ENCODE assay signal across 8 mouse cellular contexts in the genomic region with DNA sequence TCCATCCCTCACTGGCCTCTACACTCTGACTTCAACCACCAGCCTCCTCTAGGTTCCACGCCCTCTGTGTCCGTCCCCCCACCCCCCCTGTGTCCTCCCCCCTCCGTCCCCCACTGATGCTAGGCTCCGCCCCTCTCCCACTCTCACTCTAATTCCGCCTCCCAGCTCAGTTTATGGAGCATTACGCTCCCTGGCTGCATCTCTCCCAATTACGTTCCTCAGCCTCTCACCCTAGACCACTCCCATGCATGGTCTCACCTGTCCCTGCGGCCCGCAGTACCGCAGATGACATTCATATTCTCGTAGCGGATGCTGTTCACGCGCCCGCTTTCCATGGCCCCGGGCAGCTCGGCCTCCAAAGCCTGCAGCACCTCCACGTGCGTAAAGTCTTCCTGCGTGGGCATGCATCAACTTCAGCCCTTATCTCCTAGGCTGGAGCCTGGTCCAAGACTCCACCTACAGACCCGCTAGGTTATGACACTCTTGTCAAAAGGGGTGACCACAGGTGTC. TPM values are rescaled to one million over a fixed set of nuclear protein-coding genes. Genes with fewer than 3 reads are reported as not detected.
DNase-seq lines count a peak whose midpoint lies in the region; ATAC-seq and TF ChIP-seq lines count a peak whose summit lies in the region.

No protein-coding gene starts in this region.

- peaks cover 41% of the 10 kb centered on the region for H3K4me1 ChIP-seq in heart, embryonic 12.5 days (replicated peaks)
- peaks cover 14% of the 10 kb centered on the region for H3K4me1 ChIP-seq in hindbrain, embryonic 16.5 days (ENCODE audit: control insufficient read depth, insufficient read depth, low read depth, low read length)
- H3K4me1 ChIP-seq in midbrain, postnatal 0 days (ENCODE audit: insufficient read depth, low read length) = no peaks in the 10 kb centered on the region

- intact Hi-C loops in heart, postnatal 36 days (cut with DNase I) = no loop called here

- ATAC-seq in heart, embryonic 12.5 days (ENCODE audit: insufficient number of reproducible peaks, low FRiP score) = peak; percentile 10; the same call in 1 of the 2 replicates
- ATAC-seq in hindbrain, embryonic 16.5 days = peak; percentile 61
- ATAC-seq in midbrain, postnatal 0 days (ENCODE audit: low FRiP score) = peak; percentile 42

- H3K36me3 ChIP-seq in heart, embryonic 12.5 days = no peaks in the 10 kb centered on the region
- H3K36me3 ChIP-seq in hindbrain, embryonic 16.5 days (ENCODE audit: control insufficient read depth, insufficient read depth, low read length) = peaks cover 3% of the 10 kb centered on the region; the same call in 1 of the 2 replicates
- peaks cover 4% of the 10 kb centered on the region; the same call in 1 of the 2 replicates for H3K36me3 ChIP-seq in midbrain, postnatal 0 days (ENCODE audit: insufficient read depth, low read length)

- WGBS in heart, embryonic 12.5 days = 13% methylated on average over 21 of the region's 21 CpGs
- 7% methylated on average over 21 of the region's 21 CpGs for WGBS in hindbrain, embryonic 16.5 days
- 5% methylated on average over 21 of the region's 21 CpGs for WGBS in midbrain, postnatal 0 days

- no peak overlapping the region for H3K27ac ChIP-seq in heart, embryonic 12.5 days (ENCODE audit: poor library complexity, severe bottlenecking)
- H3K27ac ChIP-seq in hindbrain, embryonic 16.5 days (ENCODE audit: low read depth, low read length) = peak overlapping the region; percentile 89
- peak overlapping the region; percentile 95 for H3K27ac ChIP-seq in midbrain, postnatal 0 days (ENCODE audit: low read depth, low read length)

- DNase-seq in heart, postnatal 36 days = no peak
- DNase-seq in A20 (ENCODE audit: low read depth, low spot score) = peak; percentile 62
- DNase-seq in cerebellum, adult 8-10 months = peak; percentile 66
- peak; percentile 67 for DNase-seq in midbrain, postnatal 0 days (ENCODE audit: low spot score)
- no peak for DNase-seq in gastrocnemius, postnatal 10 days
- DNase-seq in layer of hippocampus, postnatal 36 days = no peak

- H3K9me3 ChIP-seq in heart, embryonic 12.5 days (replicated peaks) = no peaks in the 10 kb centered on the region
- H3K9me3 ChIP-seq in hindbrain, embryonic 16.5 days (ENCODE audit: control insufficient read depth, low read length) = no peaks in the 10 kb centered on the region
- H3K9me3 ChIP-seq in midbrain, postnatal 0 days (ENCODE audit: low read length) = no peaks in the 10 kb centered on the region

- peak overlapping the region; percentile 60 for H3K4me3 ChIP-seq in heart, embryonic 12.5 days
- peak overlapping the region; percentile 54 for H3K4me3 ChIP-seq in hindbrain, embryonic 16.5 days (ENCODE audit: low read length)
- H3K4me3 ChIP-seq in midbrain, postnatal 0 days (ENCODE audit: low read depth, low read length) = peak overlapping the region; percentile 43

- peak overlapping the region; percentile 97 for H3K4me2 ChIP-seq in heart, embryonic 12.5 days
- H3K4me2 ChIP-seq in hindbrain, embryonic 16.5 days (ENCODE audit: low read length) = peak overlapping the region; percentile 95
- H3K4me2 ChIP-seq in midbrain, postnatal 0 days (ENCODE audit: low read depth, low read length, poor library complexity, severe bottlenecking) = peak overlapping the region; percentile 85

- H3K27me3 ChIP-seq in heart, embryonic 12.5 days (replicated peaks) = peaks cover 73% of the 10 kb centered on the region
- peaks cover 3% of the 10 kb centered on the region; the same call in 1 of the 2 replicates for H3K27me3 ChIP-seq in hindbrain, embryonic 16.5 days (replicated peaks; ENCODE audit: control insufficient read depth, insufficient read depth, low read length)
- no peaks in the 10 kb centered on the region; the same call in 1 of the 2 replicates for H3K27me3 ChIP-seq in midbrain, postnatal 0 days (ENCODE audit: insufficient read depth, low read length)

- no peak overlapping the region for H3K9ac ChIP-seq in heart, embryonic 12.5 days
- peak overlapping the region; percentile 83 for H3K9ac ChIP-seq in hindbrain, embryonic 16.5 days (ENCODE audit: low read depth, low read length)
- H3K9ac ChIP-seq in midbrain, postnatal 0 days (replicated peaks; ENCODE audit: low read length, poor library complexity, severe bottlenecking) = 0 out of 2 replicates have a peak overlapping the region, but pooled peaks have one; percentile 77

- peak; percentile 60 for TF ChIP-seq CTCF in midbrain, postnatal 0 days (IDR thresholded peaks at IDR 0.05)

RNA-seq across cellular contexts. Expression of a gene that starts 23.1 kb away (rescaled TPM):
- 0.55 and 0.63 TPM in 2 replicates for polyA plus RNA-seq in heart, embryonic 12.5 days (2016; fragmentation: Nextera tagmentation; extraction: Ambion mirVana)
- total RNA-seq in heart, postnatal 36 days (2021) = 1 to 10 TPM; 1.7 to 3.4 TPM
- 74.8 and 75.6 TPM in 2 replicates for polyA plus RNA-seq in hindbrain, embryonic 16.5 days (2015; fragmentation: Nextera tagmentation; extraction: Ambion mirVana)
- total RNA-seq in midbrain, postnatal 0 days (2014; rRNA removed) = 119 and 144 TPM in 2 replicates
- 88.4 and 96.7 TPM in 2 replicates for polyA plus RNA-seq in midbrain, postnatal 0 days (2015; fragmentation: Nextera tagmentation; extraction: Ambion mirVana)
- under 1 TPM; 0.38 to 0.41 TPM for total RNA-seq in gastrocnemius, postnatal 10 days (2021)
- total RNA-seq in layer of hippocampus, postnatal 36 days (2021) = 10 to 100 TPM; 84.8 to 92.0 TPM

RNA-seq across cellular contexts. Expression of a gene that starts 24.8 kb away (rescaled TPM):
- 0.40 and 0.94 TPM in 2 replicates for polyA plus RNA-seq in heart, embryonic 12.5 days (2016; fragmentation: Nextera tagmentation; extraction: Ambion mirVana)
- under 1 TPM in 1 of 2 experiments, not detected in 1; 0.68 TPM for total RNA-seq in heart, postnatal 36 days (2021)
- polyA plus RNA-seq in hindbrain, embryonic 16.5 days (2015; fragmentation: Nextera tagmentation; extraction: Ambion mirVana) = 3.6 and 3.8 TPM in 2 replicates
- total RNA-seq in midbrain, postnatal 0 days (2014; rRNA removed) = 0.38 and 1.4 TPM in 2 replicates
- 3.8 and 5.2 TPM in 2 replicates for polyA plus RNA-seq in midbrain, postnatal 0 days (2015; fragmentation: Nextera tagmentation; extraction: Ambion mirVana)
- total RNA-seq in gastrocnemius, postnatal 10 days (2021) = not detected
- 1 to 10 TPM; 3.1 to 3.4 TPM for total RNA-seq in layer of hippocampus, postnatal 36 days (2021)

RNA-seq across cellular contexts. Expression of a gene that starts 50.8 kb away (rescaled TPM):
- 0.80 and 0.86 TPM in 2 replicates for polyA plus RNA-seq in heart, embryonic 12.5 days (2016; fragmentation: Nextera tagmentation; extraction: Ambion mirVana)
- 1 to 10 TPM in 1 of 2 experiments, under 1 TPM in 1; 1.00 to 1.5 TPM for total RNA-seq in heart, postnatal 36 days (2021)
- 33.1 and 33.6 TPM in 2 replicates for polyA plus RNA-seq in hindbrain, embryonic 16.5 days (2015; fragmentation: Nextera tagmentation; extraction: Ambion mirVana)
- total RNA-seq in midbrain, postnatal 0 days (2014; rRNA removed) = 48.1 and 60.3 TPM in 2 replicates
- 33.9 and 39.2 TPM in 2 replicates for polyA plus RNA-seq in midbrain, postnatal 0 days (2015; fragmentation: Nextera tagmentation; extraction: Ambion mirVana)
- total RNA-seq in gastrocnemius, postnatal 10 days (2021) = 1 to 10 TPM; 2.0 to 2.7 TPM
- 100 to 1,000 TPM; 588 to 654 TPM for total RNA-seq in layer of hippocampus, postnatal 36 days (2021)

RNA-seq across cellular contexts. Expression of a gene that starts 54.1 kb away (rescaled TPM):
- 0.68 and 0.79 TPM in 2 replicates for polyA plus RNA-seq in heart, embryonic 12.5 days (2016; fragmentation: Nextera tagmentation; extraction: Ambion mirVana)
- under 1 TPM; 0.75 to 0.84 TPM for total RNA-seq in heart, postnatal 36 days (2021)
- 3.5 and 3.6 TPM in 2 replicates for polyA plus RNA-seq in hindbrain, embryonic 16.5 days (2015; fragmentation: Nextera tagmentation; extraction: Ambion mirVana)
- 3.2 and 3.9 TPM in 2 replicates for total RNA-seq in midbrain, postnatal 0 days (2014; rRNA removed)
- polyA plus RNA-seq in midbrain, postnatal 0 days (2015; fragmentation: Nextera tagmentation; extraction: Ambion mirVana) = 3.5 and 3.8 TPM in 2 replicates
- 1 to 10 TPM; 5.0 to 6.8 TPM for total RNA-seq in gastrocnemius, postnatal 10 days (2021)
- 1 to 10 TPM; 2.9 to 3.8 TPM for total RNA-seq in layer of hippocampus, postnatal 36 days (2021)

Comparison
In these comparisons a context has a peak if more than half of its experiments do, and no peak if none do; other contexts are left out.
1. ATAC-seq: peak in every context shown above with its lines; median percentile 61 in hindbrain, embryonic 16.5 days; 42 in midbrain, postnatal 0 days; 10 in heart, embryonic 12.5 days.
2. DNase-seq: peak in A20 (single experiment), cerebellum, adult 8-10 months (single experiment) and midbrain, postnatal 0 days (single experiment); none in heart, postnatal 36 days (0 of 2), gastrocnemius, postnatal 10 days (single experiment) and layer of hippocampus, postnatal 36 days (0 of 2).
3. RNA of a gene that starts 23.1 kb away (total RNA-seq): 119 to 144 TPM in midbrain, postnatal 0 days and 84.8 to 92.0 TPM in layer of hippocampus, postnatal 36 days; 1.7 to 3.4 TPM in heart, postnatal 36 days and 0.38 to 0.41 TPM in gastrocnemius, postnatal 10 days; every median in the first group is over 10 times any median in the second.
4. RNA of a gene that starts 50.8 kb away (total RNA-seq): 588 to 654 TPM in layer of hippocampus, postnatal 36 days and 48.1 to 60.3 TPM in midbrain, postnatal 0 days; 2.0 to 2.7 TPM in gastrocnemius, postnatal 10 days and 1.00 to 1.5 TPM in heart, postnatal 36 days; every median in the first group is over 10 times any median in the second.
5. Peak in every context shown above with its lines, with median percentiles within 50 percentile points of each other: H3K4me2 ChIP-seq and H3K4me3 ChIP-seq.